Mouse (Mus musculus) frontal cortex, adult 2 months (tissue): ENCODE measurements around the gene Ahnak2. TPM values are rescaled to one million over a fixed set of nuclear protein-coding genes. Genes with fewer than 3 reads are reported as not detected.
A peak's percentile ranks its signal among the peaks of the same experiment; 100 is the strongest.

ENCODE experiments used
- DNase-seq, 2 experiments: peaks; one replicate each; pipeline ENCODE4 v3.0.0; 2022; ENCODE audit warnings: low spot score in 1 of 2; ENCODE audit errors: extremely low spot score in 1 of 2
- polyA plus RNA-seq: library from polyadenylated mRNA; depleted of rRNA; stranded (reverse); fragments of >200 nt; gene quantifications from 2 replicates; pipeline ENCODE4 v1.2.3, GENCODE M21; 2012; rRNA removed

Gene Ahnak2
- polyA plus RNA-seq, 1 experiment: 1.5 TPM

DNA sequence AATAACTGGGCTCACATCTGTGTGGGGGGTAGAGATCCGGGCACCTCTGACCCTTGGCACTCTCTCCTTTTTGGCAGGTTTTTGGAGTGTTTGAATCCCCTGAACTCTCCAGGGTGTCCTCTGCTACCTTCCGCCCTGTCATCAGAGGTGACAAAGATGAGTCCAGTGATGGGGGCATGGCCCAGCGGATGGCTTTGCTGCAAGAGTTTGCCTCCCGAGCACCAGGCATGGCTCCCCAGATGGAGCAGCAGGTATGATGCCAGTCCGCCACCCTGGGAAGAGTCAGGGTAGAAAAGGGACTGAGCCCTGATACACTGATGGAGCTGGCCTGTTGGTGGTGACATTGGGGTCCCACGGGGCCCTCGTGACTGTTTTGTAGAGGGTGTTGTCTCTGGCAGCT is 65.4 kb downstream of the Ahnak2 start:
- no peak for DNase-seq

DNA sequence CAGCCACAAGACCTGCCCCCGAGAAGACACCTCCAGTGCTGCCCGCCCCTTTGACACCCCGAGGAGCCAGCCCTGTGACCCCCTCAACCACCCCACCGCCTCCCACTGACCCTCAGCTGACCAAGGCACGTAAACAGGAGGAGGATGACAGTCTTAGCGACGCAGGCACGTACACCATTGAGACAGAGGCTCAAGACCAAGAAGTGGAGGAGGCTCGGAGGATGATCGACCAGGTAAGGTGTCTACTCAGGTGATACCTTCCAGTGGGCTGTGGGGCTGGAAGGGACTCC is 65.9 kb downstream of the Ahnak2 start:
- DNase-seq: no peak

DNA sequence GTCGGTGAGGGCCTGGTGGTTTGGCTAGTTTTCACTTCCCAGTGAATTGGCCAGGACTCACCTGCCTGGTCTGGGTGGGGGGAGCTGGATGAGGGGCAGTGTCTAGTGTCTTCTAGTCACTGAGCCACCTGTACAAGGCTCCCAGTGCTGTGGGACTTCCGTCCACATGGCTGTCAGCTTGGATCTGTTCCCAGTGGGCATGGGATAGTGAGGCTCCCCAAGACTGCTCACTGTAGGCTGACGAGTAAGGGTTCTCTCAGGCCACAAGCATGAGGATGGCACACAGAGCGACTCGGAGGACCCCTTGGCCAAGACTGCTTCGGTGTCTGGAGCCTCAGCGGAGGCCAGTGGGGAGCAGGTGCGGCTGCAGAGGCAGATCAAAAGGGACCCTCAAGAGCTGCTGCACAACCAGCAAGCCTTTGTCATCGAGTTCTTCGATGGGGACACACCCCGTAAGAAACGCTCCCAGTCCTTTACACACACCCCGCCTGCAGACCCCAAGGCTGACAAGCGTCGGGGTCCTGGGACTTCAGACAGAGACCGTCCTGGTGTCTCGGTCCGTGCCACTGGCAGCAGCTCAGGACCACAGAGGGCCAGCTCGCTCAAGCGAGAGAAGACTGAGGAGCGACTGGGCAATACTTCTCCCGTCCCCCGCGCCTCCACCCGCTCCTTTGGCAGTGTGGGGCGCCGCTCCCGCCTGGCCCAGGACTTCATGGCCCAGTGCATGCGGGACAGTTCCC is 66.4 kb downstream of the Ahnak2 start:
- no peak for DNase-seq

- DNase-seq: no peak
Measured at GRCm38 (mm10) chr12:112734881-112735655, 67.4 kb downstream of the Ahnak2 start.

- no peak for DNase-seq
Measured at GRCm38 (mm10) chr12:112734108-112734820, 68.2 kb downstream of the Ahnak2 start.

GRCm38 (mm10) chr12:112732591-112732990 is 69.9 kb downstream of the Ahnak2 start:
- no peak for DNase-seq

- DNase-seq: no peak
Measured at GRCm38 (mm10) chr12:112730808-112731207, 71.6 kb downstream of the Ahnak2 start.

- no peak for DNase-seq
Measured at GRCm38 (mm10) chr12:112727801-112728200, 74.7 kb downstream of the Ahnak2 start.

GRCm38 (mm10) chr12:112724077-112724805 is 78.2 kb downstream of the Ahnak2 start:
- peak; percentile 65 to 81 for DNase-seq

GRCm38 (mm10) chr12:112723445-112723844 is 79.0 kb downstream of the Ahnak2 start:
- no peak for DNase-seq

DNA sequence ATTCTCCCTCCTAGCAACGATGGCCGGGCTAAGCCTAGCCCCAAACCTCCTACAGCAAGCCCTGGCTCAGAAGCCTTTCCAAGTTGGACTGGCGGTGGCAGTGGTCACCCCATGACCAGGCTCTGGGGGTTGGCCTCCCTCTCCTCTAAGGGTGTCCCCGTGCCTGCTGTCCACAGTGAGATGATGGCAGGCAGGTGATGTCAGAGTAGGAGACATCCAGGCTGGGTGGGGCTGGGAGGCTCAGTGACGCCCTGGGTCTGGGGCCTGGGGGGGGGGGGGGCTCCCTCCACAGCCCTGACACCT is 79.5 kb downstream of the Ahnak2 start:
- no peak for DNase-seq

DNA sequence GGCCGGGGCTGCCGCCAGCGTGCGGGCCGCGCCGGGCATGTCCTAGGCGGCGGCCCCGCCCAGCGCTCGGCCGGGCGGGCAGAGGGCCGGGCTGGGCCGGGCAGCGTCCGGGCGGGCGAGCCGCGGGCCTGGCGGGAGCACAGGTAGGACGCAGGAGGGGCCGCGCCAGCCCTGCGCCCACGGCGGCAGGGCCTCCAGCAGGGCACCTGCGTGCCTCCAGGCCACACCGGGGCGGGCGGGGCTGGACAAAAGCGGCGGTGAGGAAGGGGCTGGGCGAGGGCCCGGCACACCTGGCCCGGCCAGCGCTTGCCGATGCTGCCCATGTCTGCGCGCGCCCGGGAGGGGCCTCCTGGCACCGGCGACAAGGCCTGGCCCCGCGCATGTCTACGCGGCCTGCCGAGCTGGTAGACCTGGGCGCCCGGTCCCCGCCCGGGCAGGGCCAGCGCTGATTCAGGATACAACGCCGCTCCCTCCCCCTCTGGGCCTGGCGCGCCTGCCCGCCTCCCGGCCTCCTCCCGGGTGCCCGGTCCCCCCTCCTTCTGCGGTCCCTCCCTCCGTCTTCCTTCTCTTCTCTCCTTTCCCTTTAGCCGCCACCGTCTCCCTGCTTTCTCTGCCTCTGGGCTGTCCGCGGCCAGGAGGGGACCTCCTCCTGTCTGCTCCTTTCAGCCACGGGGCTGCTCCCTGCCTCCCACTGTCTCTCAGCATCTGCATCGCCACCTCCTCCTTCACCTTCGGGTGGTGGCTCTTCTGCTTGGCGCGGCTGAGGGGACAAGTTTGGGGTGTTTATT is 80.0 kb downstream of the Ahnak2 start:
- peak in 1 of 2 experiments; percentile 53 for DNase-seq

Other genes with a start within 250 kb of the Ahnak2 start
- 87.3 and 106 TPM in 2 replicates for gene Inf2, start 213.9 kb downstream of the Ahnak2 start, polyA plus RNA-seq
- gene Adssl1, start 182.6 kb downstream of the Ahnak2 start, polyA plus RNA-seq: 32.6 and 33.0 TPM in 2 replicates
- gene Siva1, start 158.0 kb downstream of the Ahnak2 start, polyA plus RNA-seq: 24.4 and 30.2 TPM in 2 replicates
- gene Akt1, start 127.8 kb downstream of the Ahnak2 start, polyA plus RNA-seq: 174 and 175 TPM in 2 replicates
- 0.90 and 1.4 TPM in 2 replicates for gene Zbtb42, start 123.8 kb downstream of the Ahnak2 start, polyA plus RNA-seq
- gene Cep170b, start 82.2 kb downstream of the Ahnak2 start, polyA plus RNA-seq: 107 and 119 TPM in 2 replicates
- gene Pld4, start 42.0 kb downstream of the Ahnak2 start, polyA plus RNA-seq: 14.0 and 20.4 TPM in 2 replicates
- 13.8 and 14.1 TPM in 2 replicates for gene Clba1, start 6.3 kb upstream of the Ahnak2 start, polyA plus RNA-seq
- 10.2 and 10.6 TPM in 2 replicates for gene Cdca4, start 26.8 kb upstream of the Ahnak2 start, polyA plus RNA-seq
- 0.10 and 0.15 TPM in 2 replicates for gene Gpr132, start 65.6 kb upstream of the Ahnak2 start, polyA plus RNA-seq
- gene Jag2, start 127.1 kb upstream of the Ahnak2 start, polyA plus RNA-seq: 43.0 and 48.3 TPM in 2 replicates
- 19.0 and 22.4 TPM in 2 replicates for gene Nudt14, start 139.5 kb upstream of the Ahnak2 start, polyA plus RNA-seq
- gene Btbd6, start 173.8 kb upstream of the Ahnak2 start, polyA plus RNA-seq: 70.7 and 75.5 TPM in 2 replicates
- gene Brf1, start 198.0 kb upstream of the Ahnak2 start, polyA plus RNA-seq: 46.5 and 51.5 TPM in 2 replicates
- 70.3 and 72.3 TPM in 2 replicates for gene Pacs2, start 211.9 kb upstream of the Ahnak2 start, polyA plus RNA-seq